Mouse (Mus musculus): ENCODE data around the gene A030005K14Rik.

GRCm38 (mm10) chr1:83064851-83065250, 5.7 kb upstream of the A030005K14Rik start:
- TF ChIP-seq CTCF (IDR thresholded peaks at IDR 0.05; ENCODE audit: low read depth) (peak; percentile 78), EP300 (optimal IDR thresholded peaks at IDR 0.05) (no peak)

Data from stomach, postnatal 0 days (tissue).